Mouse (Mus musculus): ENCODE results near the gene Itpr1. TPM values are rescaled to one million over a fixed set of nuclear protein-coding genes. Genes with fewer than 3 reads are reported as not detected.

The Itpr1 gene
- total and polyA plus RNA-seq, 2 experiments: 6.9 to 55.0 TPM

DNA sequence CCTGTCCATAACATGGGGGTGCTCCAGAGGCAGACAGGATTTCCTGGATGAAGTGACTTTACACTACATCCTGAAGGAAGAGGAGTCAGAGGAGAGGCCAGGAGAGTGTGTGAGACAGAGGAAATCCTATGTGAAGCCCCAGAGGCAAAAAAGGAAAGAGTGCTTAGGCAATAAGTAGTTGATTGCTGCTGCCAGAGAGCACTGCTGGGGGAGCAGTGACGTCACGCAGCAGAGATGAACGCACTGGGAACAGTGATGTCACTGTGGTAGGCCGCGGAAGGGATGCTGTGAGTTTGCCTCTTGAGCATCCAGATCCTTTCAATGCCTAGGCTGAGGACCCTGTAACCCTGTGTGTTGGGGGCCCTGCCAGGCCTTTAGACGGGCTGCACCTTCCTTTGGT is 264.7 kb downstream of the Itpr1 start:
- 82% methylated on average over 6 of the region's 6 CpGs for WGBS
- no peak overlapping the region; the same call in 1 of the 2 replicates for H3K27ac ChIP-seq (replicated peaks; ENCODE audit: insufficient read depth, low read depth, low read length)
- TF ChIP-seq POLR2A (IDR thresholded peaks at IDR 0.05; ENCODE audit: extremely low read depth, insufficient read depth, low read length): no peak
- no peak for TF ChIP-seq CTCF (IDR thresholded peaks at IDR 0.05; ENCODE audit: low read depth, low read length)

DNA sequence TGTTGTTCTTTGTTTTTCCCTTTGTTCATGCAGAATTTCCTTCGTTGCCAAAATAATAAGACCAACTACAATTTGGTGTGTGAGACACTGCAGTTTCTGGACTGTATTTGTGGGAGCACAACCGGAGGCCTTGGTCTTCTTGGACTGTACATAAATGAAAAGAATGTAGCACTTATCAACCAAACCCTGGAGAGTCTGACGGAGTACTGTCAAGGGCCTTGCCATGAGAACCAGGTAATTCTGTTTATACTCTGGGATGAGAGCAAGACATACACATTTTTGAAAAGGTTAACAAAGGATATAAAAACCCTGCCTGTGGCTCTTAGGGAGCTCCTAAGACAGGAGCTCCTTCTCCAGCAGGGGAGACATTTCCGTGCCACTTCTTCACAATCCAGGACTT is 268.3 kb downstream of the Itpr1 start:
- TF ChIP-seq CTCF (IDR thresholded peaks at IDR 0.05; ENCODE audit: low read depth, low read length) (no peak), POLR2A (IDR thresholded peaks at IDR 0.05; ENCODE audit: extremely low read depth, insufficient read depth, low read length) (no peak)
- WGBS: 95% methylated on average over 4 of the region's 4 CpGs
- Histone ChIP-seq H3K4me1 (ENCODE audit: control insufficient read depth, insufficient read depth, low read length) (peaks cover 10% of the 10 kb centered on the region), H3K27me3 (ENCODE audit: control insufficient read depth, insufficient read depth, low read length) (no peaks in the 10 kb centered on the region), H3K9ac (ENCODE audit: low read depth, low read length) (no peak overlapping the region), H3K4me3 (ENCODE audit: insufficient read depth, low read depth, low read length) (no peak overlapping the region), H3K27ac (replicated peaks; ENCODE audit: insufficient read depth, low read depth, low read length) (no peak overlapping the region), H3K79me2 (ENCODE audit: control insufficient read depth, insufficient read depth, low read length) (no peaks in the 10 kb centered on the region), H3K36me3 (ENCODE audit: control insufficient read depth, insufficient read depth, low read length) (peaks cover 28% of the 10 kb centered on the region)
- no peak for DNase-seq (ENCODE audit: extremely low read depth, low read depth, low spot score)

More for the DNA sequence above, 264.7 kb downstream of the Itpr1 start:
- H3K27me3 ChIP-seq (ENCODE audit: control insufficient read depth, insufficient read depth, low read length): no peaks in the 10 kb centered on the region
- H3K79me2 ChIP-seq (ENCODE audit: control insufficient read depth, insufficient read depth, low read length): no peaks in the 10 kb centered on the region
- peaks cover under 1% of the 10 kb centered on the region; the same call in 1 of the 2 replicates for H3K4me1 ChIP-seq (ENCODE audit: control insufficient read depth, insufficient read depth, low read length)
- no peak for DNase-seq (ENCODE audit: extremely low read depth, low read depth, low spot score)
- H3K4me3 ChIP-seq (ENCODE audit: insufficient read depth, low read depth, low read length): no peak overlapping the region
- peaks cover 18% of the 10 kb centered on the region for H3K36me3 ChIP-seq (ENCODE audit: control insufficient read depth, insufficient read depth, low read length)
- no peak overlapping the region for H3K9ac ChIP-seq (ENCODE audit: low read depth, low read length)

DNA sequence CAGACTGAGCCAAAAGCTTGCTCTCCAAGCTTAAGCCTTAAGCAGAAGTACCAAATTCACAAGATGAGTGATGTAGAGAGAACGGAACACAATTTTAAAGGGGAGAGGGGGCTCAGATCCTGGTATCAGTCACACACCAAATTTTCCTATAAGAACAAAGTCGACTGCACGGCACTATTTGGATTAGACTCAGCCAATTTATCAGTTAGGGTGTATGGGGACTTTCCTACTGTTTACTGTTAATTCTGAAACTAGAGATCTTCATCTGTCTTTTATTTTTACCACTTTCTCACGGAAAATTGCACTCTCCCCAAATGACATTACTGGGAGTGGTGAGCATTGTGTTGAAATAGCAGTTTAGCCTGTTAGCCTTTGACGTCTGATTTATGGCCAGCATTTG is 269.6 kb downstream of the Itpr1 start:
- Histone ChIP-seq H3K4me3 (ENCODE audit: insufficient read depth, low read depth, low read length) (no peak overlapping the region), H3K79me2 (ENCODE audit: control insufficient read depth, insufficient read depth, low read length) (no peaks in the 10 kb centered on the region), H3K27ac (replicated peaks; ENCODE audit: insufficient read depth, low read depth, low read length) (no peak overlapping the region; the same call in 1 of the 2 replicates), H3K27me3 (ENCODE audit: control insufficient read depth, insufficient read depth, low read length) (no peaks in the 10 kb centered on the region), H3K4me1 (ENCODE audit: control insufficient read depth, insufficient read depth, low read length) (peaks cover 16% of the 10 kb centered on the region), H3K9ac (ENCODE audit: low read depth, low read length) (no peak overlapping the region), H3K36me3 (ENCODE audit: control insufficient read depth, insufficient read depth, low read length) (peaks cover 28% of the 10 kb centered on the region)
- no peak for TF ChIP-seq POLR2A (IDR thresholded peaks at IDR 0.05; ENCODE audit: extremely low read depth, insufficient read depth, low read length)
- TF ChIP-seq CTCF (IDR thresholded peaks at IDR 0.05; ENCODE audit: low read depth, low read length): no peak
- WGBS: 69% methylated on average over 5 of the region's 5 CpGs
- no peak for DNase-seq (ENCODE audit: extremely low read depth, low read depth, low spot score)

DNA sequence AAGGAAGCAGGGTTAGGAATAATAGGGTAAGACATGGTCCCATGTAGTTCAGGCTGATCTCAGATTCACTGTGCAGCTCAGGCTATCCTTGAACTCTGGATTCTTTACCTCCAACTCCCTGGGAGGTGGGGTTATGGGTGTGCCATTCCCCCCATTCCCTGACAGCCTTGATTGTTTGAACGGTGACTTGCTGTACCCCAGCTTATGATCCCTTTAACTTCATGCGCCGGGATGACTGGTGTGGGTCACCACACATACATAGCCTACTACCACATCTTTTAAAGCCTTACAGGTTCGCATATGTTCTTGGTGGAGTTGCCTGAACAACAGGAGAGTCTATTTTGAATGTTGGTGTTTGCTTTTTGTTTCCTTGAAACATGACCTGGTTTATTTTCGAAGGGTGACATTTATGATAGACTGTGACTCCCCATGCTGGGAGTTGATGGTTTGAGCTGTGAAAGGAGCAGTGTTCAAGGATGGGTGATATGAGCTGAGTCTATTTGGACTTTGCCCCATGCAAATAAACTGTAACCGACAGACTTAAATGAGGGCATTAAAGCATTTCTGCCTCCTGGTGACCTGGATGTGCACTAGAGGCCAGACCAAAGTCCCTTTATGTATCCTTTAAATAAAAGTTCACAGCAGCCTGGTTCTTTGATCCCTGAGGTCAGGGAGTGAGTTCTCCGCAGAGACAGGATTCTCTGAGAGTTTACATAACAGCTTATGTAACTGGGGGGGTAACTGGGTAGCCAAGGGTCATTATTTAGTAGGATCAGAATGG is 273.5 kb downstream of the Itpr1 start:
- Histone ChIP-seq H3K27me3 (ENCODE audit: control insufficient read depth, insufficient read depth, low read length) (no peaks in the 10 kb centered on the region), H3K36me3 (ENCODE audit: control insufficient read depth, insufficient read depth, low read length) (peaks cover 52% of the 10 kb centered on the region), H3K79me2 (ENCODE audit: control insufficient read depth, insufficient read depth, low read length) (no peaks in the 10 kb centered on the region), H3K4me3 (ENCODE audit: insufficient read depth, low read depth, low read length) (no peak overlapping the region), H3K9ac (ENCODE audit: low read depth, low read length) (no peak overlapping the region), H3K27ac (replicated peaks; ENCODE audit: insufficient read depth, low read depth, low read length) (peak overlapping the region; percentile 79), H3K4me1 (ENCODE audit: control insufficient read depth, insufficient read depth, low read length) (peaks cover 16% of the 10 kb centered on the region)
- WGBS: 44% methylated on average over 7 of the region's 7 CpGs
- DNase-seq (ENCODE audit: extremely low read depth, low read depth, low spot score): peak; percentile 83
- TF ChIP-seq CTCF (IDR thresholded peaks at IDR 0.05; ENCODE audit: low read depth, low read length) (no peak), POLR2A (IDR thresholded peaks at IDR 0.05; ENCODE audit: extremely low read depth, insufficient read depth, low read length) (no peak)

DNA sequence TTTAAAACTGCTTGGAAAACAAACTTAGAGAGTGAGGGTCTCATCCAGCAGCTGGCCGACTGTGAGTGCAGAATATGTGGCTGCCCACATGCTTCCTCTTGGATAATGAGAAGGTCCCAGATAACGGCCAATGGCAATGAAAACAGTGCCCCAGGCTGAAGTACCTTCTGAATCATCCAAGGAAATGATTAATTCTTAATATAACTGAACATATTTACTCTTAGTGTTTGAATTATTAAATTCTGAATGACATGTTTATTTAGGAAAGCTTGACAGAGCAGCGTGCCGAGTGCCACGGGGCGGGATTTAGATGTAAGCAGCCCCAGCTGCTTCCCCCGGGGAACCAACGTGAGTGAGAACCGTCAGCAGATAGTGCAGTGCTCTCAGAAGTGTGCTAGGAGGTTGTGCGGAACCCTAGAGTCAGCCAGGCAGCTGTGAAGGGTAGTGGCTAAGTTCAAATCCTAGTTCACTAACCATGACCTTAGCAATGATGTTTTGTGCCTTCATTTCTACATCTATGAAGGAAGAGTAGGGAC is 274.5 kb downstream of the Itpr1 start:
- whole genome bisulfite sequencing: 65% methylated on average over 10 of the region's 10 CpGs
- H3K27me3 ChIP-seq (ENCODE audit: control insufficient read depth, insufficient read depth, low read length): no peaks in the 10 kb centered on the region
- H3K27ac ChIP-seq (replicated peaks; ENCODE audit: insufficient read depth, low read depth, low read length): peak overlapping the region; percentile 73

DNA sequence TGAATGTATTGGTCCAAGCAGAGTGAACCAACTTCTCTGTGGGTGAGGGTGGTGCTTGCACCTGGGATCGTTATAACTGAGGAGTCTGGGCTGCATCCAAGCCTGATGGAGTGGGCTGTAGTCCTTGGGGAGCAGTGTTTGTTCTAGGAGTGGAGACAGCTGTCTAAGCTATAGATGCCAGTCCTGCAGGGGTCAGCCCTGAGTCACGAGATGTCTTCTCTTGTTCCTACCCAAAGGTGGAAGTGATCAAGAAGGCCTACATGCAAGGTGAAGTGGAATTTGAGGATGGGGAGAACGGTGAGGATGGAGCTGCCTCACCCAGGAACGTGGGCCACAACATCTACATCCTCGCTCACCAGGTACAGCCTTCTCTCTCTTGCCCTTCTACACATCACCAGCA is 275.4 kb downstream of the Itpr1 start:
- WGBS: 96% methylated on average over 5 of the region's 5 CpGs
- H3K4me1 ChIP-seq (ENCODE audit: control insufficient read depth, insufficient read depth, low read length): peaks cover 12% of the 10 kb centered on the region
- H3K4me3 ChIP-seq (ENCODE audit: insufficient read depth, low read depth, low read length): no peak overlapping the region
- TF ChIP-seq POLR2A (IDR thresholded peaks at IDR 0.05; ENCODE audit: extremely low read depth, insufficient read depth, low read length): no peak
- TF ChIP-seq CTCF (IDR thresholded peaks at IDR 0.05; ENCODE audit: low read depth, low read length): no peak
- no peaks in the 10 kb centered on the region for H3K27me3 ChIP-seq (ENCODE audit: control insufficient read depth, insufficient read depth, low read length)
- H3K79me2 ChIP-seq (ENCODE audit: control insufficient read depth, insufficient read depth, low read length): no peaks in the 10 kb centered on the region
- H3K36me3 ChIP-seq (ENCODE audit: control insufficient read depth, insufficient read depth, low read length): peaks cover 39% of the 10 kb centered on the region
- H3K9ac ChIP-seq (ENCODE audit: low read depth, low read length): no peak overlapping the region
- no peak for DNase-seq (ENCODE audit: extremely low read depth, low read depth, low spot score)
- no peak overlapping the region for H3K27ac ChIP-seq (replicated peaks; ENCODE audit: insufficient read depth, low read depth, low read length)

More for the DNA sequence above, 274.5 kb downstream of the Itpr1 start:
- Histone ChIP-seq H3K4me3 (ENCODE audit: insufficient read depth, low read depth, low read length) (no peak overlapping the region), H3K4me1 (ENCODE audit: control insufficient read depth, insufficient read depth, low read length) (peaks cover 16% of the 10 kb centered on the region), H3K79me2 (ENCODE audit: control insufficient read depth, insufficient read depth, low read length) (no peaks in the 10 kb centered on the region), H3K9ac (ENCODE audit: low read depth, low read length) (no peak overlapping the region), H3K36me3 (ENCODE audit: control insufficient read depth, insufficient read depth, low read length) (peaks cover 44% of the 10 kb centered on the region)
- TF ChIP-seq POLR2A (IDR thresholded peaks at IDR 0.05; ENCODE audit: extremely low read depth, insufficient read depth, low read length): no peak
- TF ChIP-seq CTCF (IDR thresholded peaks at IDR 0.05; ENCODE audit: low read depth, low read length): no peak
- DNase-seq (ENCODE audit: extremely low read depth, low read depth, low spot score): no peak
